Mouse (Mus musculus) telencephalon, adult 2 months (tissue): ENCODE results near the gene Washc4.

Experiments
- DNase-seq: peaks from one replicate; pipeline ENCODE4 v3.0.0-alpha.2; 2011; ENCODE audit warnings: low read depth, low spot score

Washc4 gene

DNA sequence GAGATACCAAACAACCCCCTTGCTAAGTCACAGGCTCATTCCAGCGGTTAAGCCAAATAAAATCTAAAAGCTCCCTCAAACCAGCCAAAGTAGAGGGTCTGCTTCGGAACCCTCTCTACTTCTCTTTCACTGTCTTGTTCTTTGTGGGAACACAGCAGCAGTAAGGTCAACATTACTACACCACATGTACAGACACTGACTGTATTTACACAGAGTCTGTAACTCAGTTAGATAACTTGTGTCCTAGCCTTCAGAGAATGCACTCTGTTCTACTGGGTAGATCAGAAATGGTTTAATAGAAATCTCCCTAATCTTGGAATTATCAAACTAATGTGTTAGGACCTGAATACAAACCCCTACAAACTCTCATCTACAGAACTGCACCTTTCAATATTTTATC is 92.6 kb downstream of the Washc4 start:
- DNase-seq, result no peak

DNA sequence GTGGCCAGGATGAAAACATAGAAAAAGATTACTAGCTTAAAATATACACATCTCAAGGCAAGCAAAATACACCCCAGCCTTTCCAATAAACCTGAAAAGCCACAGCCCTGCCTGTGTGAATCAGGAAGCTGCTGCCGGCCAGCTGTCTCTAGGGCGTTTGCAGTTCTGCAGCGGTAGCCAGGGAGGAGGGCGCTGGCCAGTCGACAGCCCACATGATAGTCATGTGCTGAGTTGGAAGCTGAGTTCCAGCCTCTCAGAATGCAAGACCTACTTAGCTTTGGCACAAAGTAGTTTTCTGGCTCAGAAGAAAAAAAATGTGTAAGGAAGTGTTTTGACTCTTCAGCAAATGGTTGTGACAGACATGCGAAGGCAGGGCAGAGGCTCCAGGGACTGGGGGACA is 93.7 kb downstream of the Washc4 start:
- DNase-seq, result peak; percentile 84

DNA sequence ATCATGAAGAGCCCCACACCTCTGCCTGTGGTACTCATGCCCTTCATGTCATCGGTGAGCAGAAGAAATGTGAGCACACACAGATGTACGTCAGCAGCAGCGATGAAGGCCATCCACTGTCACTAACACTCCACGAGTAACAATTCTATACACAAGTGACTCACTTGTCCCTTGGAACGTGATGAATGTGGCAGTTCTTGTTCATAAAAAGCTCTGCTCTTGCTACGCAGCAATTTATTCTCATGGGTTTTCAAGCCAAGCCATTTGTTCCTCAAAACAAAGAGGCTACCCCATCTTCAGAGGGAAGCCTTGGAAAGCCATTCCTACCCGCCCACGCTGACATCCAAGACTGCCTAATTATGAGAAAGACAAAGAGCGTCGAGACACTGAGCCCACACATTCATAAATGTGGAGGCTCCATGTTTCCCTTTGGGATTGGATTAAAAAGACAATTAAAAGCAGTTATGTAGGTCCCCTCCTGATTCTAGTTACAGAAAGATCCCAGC is 96.4 kb downstream of the Washc4 start:
- DNase-seq, result peak; percentile 67

DNA sequence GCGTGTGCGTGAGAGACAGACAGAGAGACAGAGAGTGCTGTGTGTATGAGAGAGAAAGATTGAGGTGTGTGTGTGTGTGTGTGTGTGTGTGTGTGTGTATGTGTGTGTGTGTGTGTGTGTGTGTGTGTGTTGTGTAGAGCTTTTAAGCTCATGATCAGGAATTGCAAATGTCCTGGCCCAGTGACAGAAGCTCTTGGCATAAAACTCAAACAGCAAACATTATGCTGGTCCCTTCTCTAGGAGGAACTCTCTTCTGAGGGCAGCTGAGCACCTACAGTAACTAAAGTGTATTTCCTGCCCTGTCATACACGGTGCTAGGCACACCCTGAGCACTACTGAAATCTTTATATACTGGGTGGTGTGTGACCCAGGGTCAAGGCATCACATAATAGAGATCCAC is 98.1 kb downstream of the Washc4 start:
- no peak for DNase-seq

GRCm38 (mm10) chr10:83644167-83644566 is 100.6 kb downstream of the Washc4 start:
- DNase-seq, result no peak

DNA sequence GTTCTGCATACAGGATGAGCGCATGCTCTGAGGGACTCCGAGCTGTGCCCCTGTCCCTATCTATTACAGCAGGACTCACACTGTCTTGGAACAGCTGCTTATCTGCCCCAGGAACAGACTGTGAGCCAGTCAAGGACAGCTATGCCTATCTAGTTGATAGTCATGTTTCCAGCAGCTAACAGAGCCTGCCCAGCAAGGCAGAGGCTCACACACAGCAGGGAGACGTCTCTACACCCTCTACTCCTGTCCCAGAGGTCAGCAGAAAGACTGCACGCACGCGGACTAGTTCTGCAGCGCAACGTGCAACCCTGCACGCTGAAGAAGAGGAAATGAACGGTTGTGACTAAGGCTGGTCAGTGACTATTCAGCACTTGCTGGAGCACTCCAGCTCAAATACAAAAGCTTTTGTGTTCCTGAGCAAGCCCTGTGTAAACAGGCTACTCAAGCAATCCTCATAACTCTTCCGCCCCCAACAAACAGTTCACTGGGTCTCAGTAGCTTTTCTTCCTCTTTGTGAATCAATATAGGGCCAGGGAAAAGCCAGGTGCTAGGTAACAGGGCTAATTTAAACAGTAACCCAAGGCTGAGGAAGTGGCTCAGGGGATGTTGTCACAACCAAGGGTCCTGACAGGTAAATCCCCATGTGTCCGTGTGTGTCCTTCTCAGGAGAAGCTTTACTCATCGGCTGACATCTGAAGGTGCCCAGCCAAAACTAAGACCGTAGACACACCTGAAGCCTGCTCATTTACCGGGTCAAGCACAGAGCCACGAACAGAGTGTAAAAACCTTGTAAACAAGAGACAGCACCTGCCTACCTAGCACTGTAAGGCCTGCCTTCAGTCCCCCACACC is 101.5 kb downstream of the Washc4 start:
- DNase-seq, result no peak

GRCm38 (mm10) chr10:83645716-83645990 is 102.1 kb downstream of the Washc4 start:
- no peak for DNase-seq
